Mouse (Mus musculus) midbrain, embryonic 14.5 days (tissue): ENCODE measurements at regions not wholly inside any gene's neighbourhood (a gene's known extent, or its start where the extent isn't known, plus 50 kb on each side); places are given as distances from the start of the nearest gene placed in this dataset.

Experiments used
- ATAC-seq: fragments of 200-750 bp; cut with Nextera tagmentation; 2 replicates; pipeline ENCODE4 v1.8.0; 2017; ENCODE audit warnings: moderate number of reproducible peaks, moderate library complexity; ENCODE audit not compliant: low FRiP score, low TSS enrichment
- DNase-seq: peaks from one replicate; pipeline ENCODE4 v3.0.0-alpha.2; 2015
- H3K27ac ChIP-seq: fragments of 300-500 bp; sonication (generic); replicated peaks from 2 replicates; pipeline ENCODE4 v1.5.1; 2014; ENCODE audit warnings: mild to moderate bottlenecking, low read depth, low read length, moderate library complexity
- H3K27me3 ChIP-seq: fragments of 300-500 bp; sonication (generic); 2 replicates; pipeline ENCODE4 v1.6.1; 2014; ENCODE audit warnings: low read length, control low read depth, mixed read lengths; ENCODE audit not compliant: control insufficient read depth, insufficient read depth
- H3K36me3 ChIP-seq: fragments of 300-500 bp; sonication (generic); 2 replicates; pipeline ENCODE4 v1.6.1; 2014; ENCODE audit warnings: low read length, control low read depth; ENCODE audit not compliant: control insufficient read depth, insufficient read depth
- H3K4me1 ChIP-seq: fragments of 300-500 bp; sonication (generic); 2 replicates; pipeline ENCODE4 v1.6.1; 2014; ENCODE audit warnings: mild to moderate bottlenecking, antibody characterized with exemption, low read length, control low read depth; ENCODE audit not compliant: control insufficient read depth, insufficient read depth
- H3K4me2 ChIP-seq: fragments of 300-500 bp; sonication (generic); 2 replicates; pipeline ENCODE4 v1.6.1; 2014; ENCODE audit warnings: mild to moderate bottlenecking, low read length, moderate library complexity
- H3K4me3 ChIP-seq: fragments of 300-500 bp; sonication (generic); replicated peaks from 2 replicates; pipeline ENCODE4 v1.5.1; 2014; ENCODE audit warnings: low read depth, low read length
- H3K9ac ChIP-seq: fragments of 300-500 bp; sonication (generic); replicated peaks from 2 replicates; pipeline ENCODE4 v1.6.1; 2014; ENCODE audit warnings: mild to moderate bottlenecking, low read length, moderate library complexity
- H3K9me3 ChIP-seq: fragments of 300-500 bp; sonication (generic); 2 replicates; pipeline ENCODE4 v1.6.1; 2016; ENCODE audit warnings: low read length, control low read depth, mixed read lengths; ENCODE audit not compliant: control insufficient read depth
- WGBS: fragments of 180-500 bp; shearing (Covaris S2); extraction: QIAGEN DNeasy Blood & Tissue Kit; methylation state at CpG from one replicate; pipeline ENCODE4 v1.1.7; 2014; 5-methylcytosine and 5-hydroxymethylcytosine counted together

DNA sequence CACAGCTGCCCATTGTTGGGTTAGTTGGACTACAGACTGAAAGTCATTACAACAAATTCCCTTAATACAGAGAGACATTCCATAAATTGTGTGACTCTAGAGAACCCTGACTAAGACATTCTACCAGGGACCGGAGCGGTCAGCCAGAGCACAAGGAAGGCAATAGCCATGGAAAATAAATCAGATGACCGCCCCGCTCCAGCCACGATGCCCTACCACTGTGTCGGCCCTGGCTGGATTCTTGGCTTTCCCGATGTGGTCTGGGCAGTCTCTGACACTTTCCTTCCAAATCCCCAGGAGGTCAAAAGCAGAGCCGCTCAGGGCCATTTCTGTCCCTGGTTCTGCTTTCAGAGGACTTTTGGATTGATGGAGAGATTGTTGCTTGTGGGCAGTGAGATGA is 57.8 kb downstream of the Lsm3 start:
- no peak overlapping the region for H3K4me2 ChIP-seq
- DNase-seq (no peak), ATAC-seq (no peak)
- no peaks in the 10 kb centered on the region for H3K27me3 ChIP-seq
- no peaks in the 10 kb centered on the region for H3K36me3 ChIP-seq
- no peak overlapping the region for H3K27ac ChIP-seq
- H3K9me3 ChIP-seq = no peaks in the 10 kb centered on the region
- WGBS = 90% methylated on average over 8 of the region's 8 CpGs
- H3K9ac ChIP-seq = no peak overlapping the region
- H3K4me1 ChIP-seq = no peaks in the 10 kb centered on the region
- H3K4me3 ChIP-seq = no peak overlapping the region

DNA sequence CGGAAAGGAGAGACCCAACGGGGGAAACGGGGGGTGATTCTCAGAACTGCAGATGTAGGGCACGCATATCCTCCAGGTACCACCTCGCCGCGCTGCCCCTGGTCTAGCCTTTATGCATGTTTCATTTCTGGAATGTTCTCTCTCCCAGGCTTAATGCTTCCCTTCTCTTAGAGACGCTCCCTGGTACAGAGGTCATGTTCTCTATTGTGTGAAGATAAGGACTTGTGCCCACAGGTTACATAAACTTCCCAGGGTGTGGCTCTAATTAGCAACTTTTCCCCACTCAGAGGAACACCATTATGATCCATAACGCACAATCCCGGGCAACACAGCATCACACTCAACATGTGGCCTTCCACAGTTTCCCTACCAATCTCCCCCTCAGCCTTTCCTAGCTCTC is 58.7 kb downstream of the Lsm3 start:
- no peak for ATAC-seq
- H3K9ac ChIP-seq = no peak overlapping the region

DNA sequence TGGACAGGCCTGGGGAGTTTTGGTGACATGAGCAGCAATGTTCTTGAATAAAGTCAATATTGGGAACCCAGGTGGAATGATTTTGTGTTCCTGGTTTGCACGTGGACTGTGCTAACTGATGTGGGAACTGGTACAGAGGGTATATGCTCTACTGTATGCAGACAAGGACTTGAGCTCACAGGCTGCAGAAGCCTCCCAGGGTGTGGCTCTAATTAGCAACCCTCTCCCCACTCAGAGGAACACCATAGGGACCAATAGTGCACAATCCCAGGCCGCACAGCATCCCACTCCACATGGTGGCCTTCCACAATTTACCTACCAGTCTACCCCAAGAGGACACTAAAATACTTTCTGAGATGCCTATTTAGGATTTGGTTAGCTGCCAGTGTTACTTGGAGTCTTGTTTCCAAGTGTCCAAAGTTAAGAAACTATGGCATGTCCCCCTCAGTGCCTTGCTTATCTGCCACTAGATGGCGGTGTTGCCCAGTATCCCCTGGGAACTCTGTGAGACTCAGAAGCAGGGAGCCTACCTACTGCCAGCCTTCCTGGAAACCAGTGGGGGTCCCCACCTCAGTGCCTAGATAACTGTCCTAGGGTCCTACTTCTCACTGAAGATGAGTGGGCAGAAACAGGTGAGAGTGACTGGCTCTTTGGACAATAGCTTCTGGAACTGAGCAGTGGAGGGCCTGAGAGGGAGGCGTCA is 60.1 kb downstream of the Lsm3 start:
- Histone ChIP-seq H3K9ac (no peak overlapping the region), H3K4me3 (no peak overlapping the region), H3K4me2 (no peak overlapping the region), H3K4me1 (no peaks in the 10 kb centered on the region), H3K36me3 (no peaks in the 10 kb centered on the region), H3K27ac (no peak overlapping the region), H3K27me3 (no peaks in the 10 kb centered on the region), H3K9me3 (no peaks in the 10 kb centered on the region)
- 55% methylated on average over 4 of the region's 4 CpGs for WGBS
- DNase-seq (peak; percentile 88), ATAC-seq (no peak)

More for the DNA sequence above, 58.7 kb downstream of the Lsm3 start:
- H3K36me3 ChIP-seq = no peaks in the 10 kb centered on the region
- H3K4me1 ChIP-seq = no peaks in the 10 kb centered on the region
- WGBS = 85% methylated on average over 10 of the region's 10 CpGs
- no peaks in the 10 kb centered on the region for H3K9me3 ChIP-seq
- no peak overlapping the region for H3K27ac ChIP-seq
- no peaks in the 10 kb centered on the region for H3K27me3 ChIP-seq
- H3K4me2 ChIP-seq = no peak overlapping the region
- DNase-seq = no peak
- H3K4me3 ChIP-seq = no peak overlapping the region

DNA sequence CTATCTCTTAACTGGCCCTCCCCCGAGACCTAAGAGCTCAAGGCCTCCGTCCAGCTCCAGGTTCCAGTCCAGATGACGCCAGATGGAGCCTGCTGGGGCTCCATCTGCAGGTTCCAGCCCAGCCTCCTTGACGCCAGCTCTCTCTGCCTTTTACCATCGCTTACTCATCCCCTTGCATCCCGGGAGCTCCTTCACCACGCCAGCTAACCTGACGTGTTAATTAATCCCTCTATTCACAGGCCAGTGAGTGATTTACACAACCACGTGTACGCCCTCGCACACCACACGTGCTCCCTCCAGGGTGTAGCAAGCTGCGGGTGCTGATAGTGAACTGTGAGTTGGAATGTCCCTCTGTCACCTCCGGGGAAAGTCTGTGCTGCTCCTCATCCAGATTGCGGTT is 61.2 kb downstream of the Lsm3 start:
- H3K27ac ChIP-seq = no peak overlapping the region
- ATAC-seq (no peak), DNase-seq (no peak)
- H3K27me3 ChIP-seq = no peaks in the 10 kb centered on the region
- H3K4me3 ChIP-seq = no peak overlapping the region
- H3K4me2 ChIP-seq = no peak overlapping the region
- no peaks in the 10 kb centered on the region for H3K4me1 ChIP-seq
- no peak overlapping the region for H3K9ac ChIP-seq
- WGBS = 29% methylated on average over 15 of the region's 15 CpGs
- no peaks in the 10 kb centered on the region for H3K9me3 ChIP-seq
- no peaks in the 10 kb centered on the region for H3K36me3 ChIP-seq

DNA sequence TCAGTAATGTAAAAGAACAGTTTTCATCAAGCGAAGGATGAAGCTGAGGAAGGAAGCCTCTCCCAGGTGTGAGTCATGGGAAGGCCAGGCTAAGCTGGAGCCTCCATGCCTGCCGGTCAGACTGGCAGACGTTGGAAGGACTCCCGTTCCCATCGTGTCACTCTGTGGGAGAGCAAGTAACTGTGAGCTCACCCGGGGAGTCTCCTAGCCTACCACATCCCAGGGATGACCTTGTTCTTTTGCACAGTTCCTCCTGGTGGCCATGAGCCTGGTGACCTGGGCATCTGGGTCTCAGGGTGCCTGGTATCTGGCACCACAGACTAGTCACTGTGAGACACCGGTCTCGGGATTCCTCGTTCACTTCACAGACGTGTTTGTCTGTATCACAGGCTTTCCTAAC is 63.9 kb downstream of the Lsm3 start:
- 82% methylated on average over 10 of the region's 10 CpGs for WGBS
- H3K9me3 ChIP-seq = no peaks in the 10 kb centered on the region
- DNase-seq = no peak
- no peak overlapping the region for H3K4me3 ChIP-seq
- no peak overlapping the region for H3K4me2 ChIP-seq
- H3K27ac ChIP-seq = no peak overlapping the region
- ATAC-seq = no peak
- no peaks in the 10 kb centered on the region for H3K4me1 ChIP-seq
- no peaks in the 10 kb centered on the region for H3K36me3 ChIP-seq
- no peak overlapping the region for H3K9ac ChIP-seq
- H3K27me3 ChIP-seq = no peaks in the 10 kb centered on the region

- WGBS = 91% methylated on average over 6 of the region's 6 CpGs
- no peak overlapping the region for H3K27ac ChIP-seq
- H3K9me3 ChIP-seq = no peaks in the 10 kb centered on the region
- no peak for ATAC-seq
- H3K4me2 ChIP-seq = no peak overlapping the region
- DNase-seq = no peak
- no peak overlapping the region for H3K4me3 ChIP-seq
- no peaks in the 10 kb centered on the region for H3K27me3 ChIP-seq
- no peaks in the 10 kb centered on the region for H3K4me1 ChIP-seq
- no peak overlapping the region for H3K9ac ChIP-seq
- no peaks in the 10 kb centered on the region for H3K36me3 ChIP-seq
These were observed 64.9 kb downstream of the Lsm3 start for GRCm38 (mm10) chr6:91580607-91581006.

GRCm38 (mm10) chr6:91582338-91582737 is 66.6 kb downstream of the Lsm3 start:
- Histone ChIP-seq H3K36me3 (no peaks in the 10 kb centered on the region), H3K4me1 (no peaks in the 10 kb centered on the region), H3K4me2 (no peak overlapping the region), H3K27ac (no peak overlapping the region), H3K27me3 (no peaks in the 10 kb centered on the region), H3K4me3 (no peak overlapping the region), H3K9me3 (no peaks in the 10 kb centered on the region), H3K9ac (no peak overlapping the region)
- WGBS = 83% methylated on average over 5 of the region's 5 CpGs
- DNase-seq (no peak), ATAC-seq (no peak)

DNA sequence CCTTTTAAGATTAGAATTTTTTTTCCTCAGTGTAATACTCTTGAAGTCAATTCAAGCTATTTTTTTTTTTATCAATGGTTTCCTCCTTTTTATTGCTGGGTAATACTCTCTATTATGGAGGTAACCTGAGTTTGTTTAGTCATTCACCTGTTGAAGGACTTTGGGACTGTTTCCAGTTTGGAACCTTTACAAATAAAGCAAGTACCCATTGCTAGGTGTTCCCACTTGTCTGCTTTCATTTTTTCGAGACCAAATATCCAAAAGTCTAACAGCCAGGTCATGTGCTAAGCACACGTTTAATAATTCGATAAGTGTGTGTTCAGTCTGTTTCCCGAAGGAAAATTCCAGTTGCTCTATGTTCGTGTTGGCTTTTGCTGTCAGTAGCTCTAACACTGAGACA is 67.6 kb downstream of the Lsm3 start:
- ATAC-seq = no peak
- WGBS = 93% methylated on average over 5 of the region's 5 CpGs

GRCm38 (mm10) chr6:91585543-91585942 is 69.8 kb downstream of the Lsm3 start:
- no peaks in the 10 kb centered on the region for H3K36me3 ChIP-seq
- no peaks in the 10 kb centered on the region for H3K9me3 ChIP-seq
- H3K9ac ChIP-seq = no peak overlapping the region
- H3K27ac ChIP-seq = no peak overlapping the region
- no peak overlapping the region for H3K4me3 ChIP-seq
- no peak overlapping the region for H3K4me2 ChIP-seq
- H3K27me3 ChIP-seq = no peaks in the 10 kb centered on the region
- no peak for ATAC-seq
- WGBS = 87% methylated on average over 3 of the region's 3 CpGs
- no peak for DNase-seq
- H3K4me1 ChIP-seq = no peaks in the 10 kb centered on the region

More for the DNA sequence above, 67.6 kb downstream of the Lsm3 start:
- no peak overlapping the region for H3K27ac ChIP-seq
- no peak for DNase-seq
- no peak overlapping the region for H3K4me3 ChIP-seq
- H3K9ac ChIP-seq = no peak overlapping the region
- H3K4me2 ChIP-seq = no peak overlapping the region
- no peaks in the 10 kb centered on the region for H3K36me3 ChIP-seq
- H3K27me3 ChIP-seq = no peaks in the 10 kb centered on the region
- no peaks in the 10 kb centered on the region for H3K4me1 ChIP-seq
- H3K9me3 ChIP-seq = no peaks in the 10 kb centered on the region
